Mouse (Mus musculus): ENCODE results near the gene Exd1. TPM values are rescaled to one million over a fixed set of nuclear protein-coding genes. Genes with fewer than 3 reads are reported as not detected.

Gene Exd1
- polyA plus RNA-seq, 1 experiment from 2014 or later, result 0.18 TPM

GRCm38 (mm10) chr2:119548691-119549090, 1.3 kb upstream of the Exd1 start:
- peak overlapping the region; percentile 51 for H3K27ac ChIP-seq (ENCODE audit: low read length)

GRCm38 (mm10) chr2:119548371-119548660, 889 bp upstream of the Exd1 start:
- 4% methylated on average over 3 of the region's 3 CpGs for WGBS
- H3K27ac ChIP-seq (ENCODE audit: low read length), result peak overlapping the region; percentile 92
- peak overlapping the region; percentile 86 for H3K4me3 ChIP-seq (replicated peaks; ENCODE audit: low read length)

More at GRCm38 (mm10) chr2:119548691-119549090, 1.3 kb upstream of the Exd1 start:
- Histone ChIP-seq H3K27me3 (ENCODE audit: control insufficient read depth, insufficient read depth, low read length) (no peaks in the 10 kb centered on the region), H3K4me3 (replicated peaks; ENCODE audit: low read length) (peak overlapping the region; percentile 86), H3K36me3 (ENCODE audit: control insufficient read depth, insufficient read depth, low read length) (no peaks in the 10 kb centered on the region), H3K4me2 (ENCODE audit: low read depth, low read length) (peak overlapping the region; percentile 65), H3K9me3 (replicated peaks; ENCODE audit: control insufficient read depth, low read length) (no peaks in the 10 kb centered on the region), H3K4me1 (ENCODE audit: control insufficient read depth, insufficient read depth, low read length) (peaks cover 15% of the 10 kb centered on the region), H3K9ac (ENCODE audit: low read length) (no peak overlapping the region)
- WGBS, result 64% methylated on average over 5 of the region's 5 CpGs
- ATAC-seq (ENCODE audit: insufficient read depth, low FRiP score), result no peak

GRCm38 (mm10) chr2:119546848-119547521, 442 bp downstream of the Exd1 start:
- under 1% methylated on average over 30 of the region's 30 CpGs for WGBS

More at GRCm38 (mm10) chr2:119548371-119548660, 889 bp upstream of the Exd1 start:
- no peak for ATAC-seq (ENCODE audit: insufficient read depth, low FRiP score)
- H3K9ac ChIP-seq (ENCODE audit: low read length), result peak overlapping the region; percentile 89
- H3K9me3 ChIP-seq (replicated peaks; ENCODE audit: control insufficient read depth, low read length), result no peaks in the 10 kb centered on the region
- H3K4me1 ChIP-seq (ENCODE audit: control insufficient read depth, insufficient read depth, low read length), result peaks cover 15% of the 10 kb centered on the region
- H3K36me3 ChIP-seq (ENCODE audit: control insufficient read depth, insufficient read depth, low read length), result no peaks in the 10 kb centered on the region
- H3K4me2 ChIP-seq (ENCODE audit: low read depth, low read length), result peak overlapping the region; percentile 65
- no peaks in the 10 kb centered on the region for H3K27me3 ChIP-seq (ENCODE audit: control insufficient read depth, insufficient read depth, low read length)

GRCm38 (mm10) chr2:119543656-119544055, 3.8 kb downstream of the Exd1 start:
- no peak overlapping the region for H3K9ac ChIP-seq (ENCODE audit: low read length)
- WGBS, result 70% methylated on average over 2 of the region's 2 CpGs
- H3K27me3 ChIP-seq (ENCODE audit: control insufficient read depth, insufficient read depth, low read length), result no peaks in the 10 kb centered on the region
- H3K4me1 ChIP-seq (ENCODE audit: control insufficient read depth, insufficient read depth, low read length), result peaks cover 3% of the 10 kb centered on the region
- no peak for ATAC-seq (ENCODE audit: insufficient read depth, low FRiP score)
- H3K4me2 ChIP-seq (ENCODE audit: low read depth, low read length), result no peak overlapping the region
- no peak overlapping the region for H3K4me3 ChIP-seq (replicated peaks; ENCODE audit: low read length)
- H3K27ac ChIP-seq (ENCODE audit: low read length), result no peak overlapping the region
- no peaks in the 10 kb centered on the region for H3K9me3 ChIP-seq (replicated peaks; ENCODE audit: control insufficient read depth, low read length)
- no peaks in the 10 kb centered on the region for H3K36me3 ChIP-seq (ENCODE audit: control insufficient read depth, insufficient read depth, low read length)

More at GRCm38 (mm10) chr2:119546848-119547521, 442 bp downstream of the Exd1 start:
- peak; percentile 70 for ATAC-seq (ENCODE audit: insufficient read depth, low FRiP score)
- Histone ChIP-seq H3K9me3 (replicated peaks; ENCODE audit: control insufficient read depth, low read length) (no peaks in the 10 kb centered on the region), H3K4me2 (ENCODE audit: low read depth, low read length) (peak overlapping the region; percentile 68), H3K4me3 (replicated peaks; ENCODE audit: low read length) (peak overlapping the region; percentile 86), H3K9ac (ENCODE audit: low read length) (peak overlapping the region; percentile 64), H3K27ac (ENCODE audit: low read length) (peak overlapping the region; percentile 78), H3K36me3 (ENCODE audit: control insufficient read depth, insufficient read depth, low read length) (no peaks in the 10 kb centered on the region), H3K27me3 (ENCODE audit: control insufficient read depth, insufficient read depth, low read length) (no peaks in the 10 kb centered on the region), H3K4me1 (ENCODE audit: control insufficient read depth, insufficient read depth, low read length) (peaks cover 15% of the 10 kb centered on the region)

- no peak overlapping the region for H3K27ac ChIP-seq (ENCODE audit: low read length)
- H3K4me2 ChIP-seq (ENCODE audit: low read depth, low read length), result no peak overlapping the region
- 16% methylated on average over 1 of the region's 1 CpGs for WGBS
- H3K4me1 ChIP-seq (ENCODE audit: control insufficient read depth, insufficient read depth, low read length), result no peaks in the 10 kb centered on the region
- no peaks in the 10 kb centered on the region for H3K36me3 ChIP-seq (ENCODE audit: control insufficient read depth, insufficient read depth, low read length)
- ATAC-seq (ENCODE audit: insufficient read depth, low FRiP score), result no peak
- H3K9ac ChIP-seq (ENCODE audit: low read length), result no peak overlapping the region
- H3K27me3 ChIP-seq (ENCODE audit: control insufficient read depth, insufficient read depth, low read length), result no peaks in the 10 kb centered on the region
- H3K4me3 ChIP-seq (replicated peaks; ENCODE audit: low read length), result no peak overlapping the region
- H3K9me3 ChIP-seq (replicated peaks; ENCODE audit: control insufficient read depth, low read length), result no peaks in the 10 kb centered on the region
These were observed 5.3 kb downstream of the Exd1 start for GRCm38 (mm10) chr2:119542106-119542505.

GRCm38 (mm10) chr2:119538802-119539201, 8.6 kb downstream of the Exd1 start:
- Histone ChIP-seq H3K36me3 (ENCODE audit: control insufficient read depth, insufficient read depth, low read length) (no peaks in the 10 kb centered on the region), H3K4me2 (ENCODE audit: low read depth, low read length) (no peak overlapping the region), H3K4me1 (ENCODE audit: control insufficient read depth, insufficient read depth, low read length) (no peaks in the 10 kb centered on the region), H3K27me3 (ENCODE audit: control insufficient read depth, insufficient read depth, low read length) (no peaks in the 10 kb centered on the region), H3K9me3 (replicated peaks; ENCODE audit: control insufficient read depth, low read length) (no peaks in the 10 kb centered on the region), H3K27ac (ENCODE audit: low read length) (no peak overlapping the region), H3K4me3 (replicated peaks; ENCODE audit: low read length) (no peak overlapping the region), H3K9ac (ENCODE audit: low read length) (no peak overlapping the region)
- WGBS, result 71% methylated on average over 9 of the region's 9 CpGs
- no peak for ATAC-seq (ENCODE audit: insufficient read depth, low FRiP score)

- no peaks in the 10 kb centered on the region for H3K9me3 ChIP-seq (replicated peaks; ENCODE audit: control insufficient read depth, low read length)
- H3K9ac ChIP-seq (ENCODE audit: low read length), result no peak overlapping the region
- 46% methylated on average over 4 of the region's 4 CpGs for WGBS
- ATAC-seq (ENCODE audit: insufficient read depth, low FRiP score), result no peak
- H3K4me1 ChIP-seq (ENCODE audit: control insufficient read depth, insufficient read depth, low read length), result no peaks in the 10 kb centered on the region
- H3K36me3 ChIP-seq (ENCODE audit: control insufficient read depth, insufficient read depth, low read length), result no peaks in the 10 kb centered on the region
- no peak overlapping the region for H3K4me3 ChIP-seq (replicated peaks; ENCODE audit: low read length)
- no peaks in the 10 kb centered on the region for H3K27me3 ChIP-seq (ENCODE audit: control insufficient read depth, insufficient read depth, low read length)
- H3K27ac ChIP-seq (ENCODE audit: low read length), result no peak overlapping the region
- no peak overlapping the region for H3K4me2 ChIP-seq (ENCODE audit: low read depth, low read length)
These were observed 22.0 kb downstream of the Exd1 start for GRCm38 (mm10) chr2:119525422-119525821.

GRCm38 (mm10) chr2:119523836-119524235, 23.6 kb downstream of the Exd1 start:
- H3K4me1 ChIP-seq (ENCODE audit: control insufficient read depth, insufficient read depth, low read length), result no peaks in the 10 kb centered on the region
- H3K4me2 ChIP-seq (ENCODE audit: low read depth, low read length), result no peak overlapping the region
- H3K27me3 ChIP-seq (ENCODE audit: control insufficient read depth, insufficient read depth, low read length), result no peaks in the 10 kb centered on the region
- H3K27ac ChIP-seq (ENCODE audit: low read length), result no peak overlapping the region
- H3K9ac ChIP-seq (ENCODE audit: low read length), result no peak overlapping the region
- H3K9me3 ChIP-seq (replicated peaks; ENCODE audit: control insufficient read depth, low read length), result no peaks in the 10 kb centered on the region
- no peak for ATAC-seq (ENCODE audit: insufficient read depth, low FRiP score)
- 85% methylated on average over 4 of the region's 4 CpGs for WGBS
- H3K36me3 ChIP-seq (ENCODE audit: control insufficient read depth, insufficient read depth, low read length), result no peaks in the 10 kb centered on the region
- no peak overlapping the region for H3K4me3 ChIP-seq (replicated peaks; ENCODE audit: low read length)

- H3K4me2 ChIP-seq (ENCODE audit: low read depth, low read length), result no peak overlapping the region
- H3K9ac ChIP-seq (ENCODE audit: low read length), result no peak overlapping the region
- no peaks in the 10 kb centered on the region for H3K9me3 ChIP-seq (replicated peaks; ENCODE audit: control insufficient read depth, low read length)
- ATAC-seq (ENCODE audit: insufficient read depth, low FRiP score), result no peak
- H3K27me3 ChIP-seq (ENCODE audit: control insufficient read depth, insufficient read depth, low read length), result no peaks in the 10 kb centered on the region
- H3K4me3 ChIP-seq (replicated peaks; ENCODE audit: low read length), result no peak overlapping the region
- no peaks in the 10 kb centered on the region for H3K36me3 ChIP-seq (ENCODE audit: control insufficient read depth, insufficient read depth, low read length)
- WGBS, result 58% methylated on average over 7 of the region's 7 CpGs
- no peaks in the 10 kb centered on the region for H3K4me1 ChIP-seq (ENCODE audit: control insufficient read depth, insufficient read depth, low read length)
- no peak overlapping the region for H3K27ac ChIP-seq (ENCODE audit: low read length)
These were observed 26.9 kb downstream of the Exd1 start for GRCm38 (mm10) chr2:119520550-119520949.
